Mouse (Mus musculus) embryonic facial prominence, embryonic 11.5 days (tissue): ENCODE results near the gene Vax1. TPM values are rescaled to one million over a fixed set of nuclear protein-coding genes. Genes with fewer than 3 reads are reported as not detected.
A peak's percentile ranks its signal among the peaks of the same experiment; 100 is the strongest.

Experiments used
- ATAC-seq: fragments of 200-750 bp; cut with Nextera tagmentation; replicated peaks from 2 replicates; pipeline ENCODE4 v1.8.0; 2017; ENCODE audit warnings: low read depth; ENCODE audit not compliant: insufficient number of reproducible peaks, low FRiP score, low TSS enrichment
- DNase-seq: peaks from one replicate; pipeline ENCODE4 v3.0.0-alpha.2; 2015; ENCODE audit warnings: low spot score
- H3K27ac ChIP-seq: fragments of 300-500 bp; sonication (generic); replicated peaks from 2 replicates; pipeline ENCODE4 v1.5.1; 2014; ENCODE audit warnings: mild to moderate bottlenecking, low read depth, low read length, control low read depth
- H3K27me3 ChIP-seq: fragments of 300-500 bp; sonication (generic); 2 replicates; pipeline ENCODE4 v1.6.1; 2014; ENCODE audit warnings: mild to moderate bottlenecking, low read length, moderate library complexity, mixed read lengths; ENCODE audit not compliant: control insufficient read depth, insufficient read depth
- H3K36me3 ChIP-seq: fragments of 300-500 bp; sonication (generic); replicated peaks from 2 replicates; pipeline ENCODE4 v1.6.1; 2014; ENCODE audit warnings: low read depth, mild to moderate bottlenecking, low read length, moderate library complexity, mixed read lengths; ENCODE audit not compliant: control insufficient read depth, insufficient read depth
- H3K4me1 ChIP-seq: fragments of 300-500 bp; sonication (generic); 2 replicates; pipeline ENCODE4 v1.6.1; 2014; ENCODE audit warnings: low read length, mixed read lengths; ENCODE audit not compliant: control insufficient read depth, insufficient read depth
- H3K4me2 ChIP-seq: fragments of 300-500 bp; sonication (generic); 2 replicates; pipeline ENCODE4 v1.6.1; 2014; ENCODE audit warnings: low read depth, mild to moderate bottlenecking, control low read depth, low read length, moderate library complexity
- H3K4me3 ChIP-seq: fragments of 300-500 bp; sonication (generic); 2 replicates; pipeline ENCODE4 v1.5.1; 2014; ENCODE audit warnings: low read depth, low read length, control low read depth
- H3K9ac ChIP-seq: fragments of 300-500 bp; sonication (generic); replicated peaks from 2 replicates; pipeline ENCODE4 v1.6.1; 2014; ENCODE audit warnings: mild to moderate bottlenecking, control low read depth, low read length
- H3K9me3 ChIP-seq: fragments of 300-500 bp; sonication (generic); replicated peaks from 2 replicates; pipeline ENCODE4 v1.6.1; 2016; ENCODE audit warnings: mild to moderate bottlenecking, low read length, inconsistent platforms, mixed read lengths; ENCODE audit not compliant: control insufficient read depth
- WGBS: fragments of 180-500 bp; shearing (Covaris S2); extraction: QIAGEN DNeasy Blood & Tissue Kit; methylation state at CpG from one replicate; pipeline ENCODE4 v1.1.7; 2014; 5-methylcytosine and 5-hydroxymethylcytosine counted together
- polyA plus RNA-seq: library from polyadenylated mRNA; unstranded; fragments of >200 nt; fragmentation: Nextera tagmentation; extraction: Ambion mirVana; gene quantifications from 2 replicates; pipeline ENCODE4 v1.2.1, GENCODE M21; 2014

The Vax1 gene
- polyA plus RNA-seq, 1 experiment from 2014 or later = 2.6 TPM

- H3K27me3 ChIP-seq = peaks cover 2% of the 10 kb centered on the region
These were observed 14.1 kb upstream of the Vax1 start for GRCm38 (mm10) chr19:59184000-59184399.

GRCm38 (mm10) chr19:59173341-59174015 is 3.6 kb upstream of the Vax1 start:
- Histone ChIP-seq H3K27me3 (peaks cover 56% of the 10 kb centered on the region), H3K9me3 (no peaks in the 10 kb centered on the region), H3K9ac (no peak overlapping the region), H3K4me3 (no peak overlapping the region), H3K4me2 (no peak overlapping the region), H3K36me3 (no peaks in the 10 kb centered on the region), H3K4me1 (no peaks in the 10 kb centered on the region), H3K27ac (no peak overlapping the region)
- DNase-seq = peak; percentile 17
- no peak for ATAC-seq
- WGBS = 7% methylated on average over 6 of the region's 6 CpGs

More at GRCm38 (mm10) chr19:59184000-59184399, 14.1 kb upstream of the Vax1 start:
- no peak overlapping the region for H3K4me2 ChIP-seq
- H3K9ac ChIP-seq = no peak overlapping the region
- H3K4me3 ChIP-seq = no peak overlapping the region
- H3K4me1 ChIP-seq = no peaks in the 10 kb centered on the region
- no peaks in the 10 kb centered on the region for H3K9me3 ChIP-seq
- H3K36me3 ChIP-seq = no peaks in the 10 kb centered on the region
- no peak for DNase-seq
- H3K27ac ChIP-seq = no peak overlapping the region
- no peak for ATAC-seq
- WGBS = 56% methylated on average over 3 of the region's 3 CpGs

GRCm38 (mm10) chr19:59172781-59173180 is 2.9 kb upstream of the Vax1 start:
- 0% methylated on average over 3 of the region's 3 CpGs for WGBS
- no peak for ATAC-seq
- peak; percentile 24 for DNase-seq
- Histone ChIP-seq H3K36me3 (no peaks in the 10 kb centered on the region), H3K4me3 (no peak overlapping the region), H3K4me2 (no peak overlapping the region), H3K27ac (no peak overlapping the region), H3K9me3 (no peaks in the 10 kb centered on the region), H3K9ac (no peak overlapping the region), H3K27me3 (peaks cover 63% of the 10 kb centered on the region), H3K4me1 (no peaks in the 10 kb centered on the region)

- Histone ChIP-seq H3K4me3 (peak overlapping the region; percentile 10; the same call in 1 of the 2 replicates), H3K9ac (peak overlapping the region; percentile 18; the same call in 1 of the 2 replicates), H3K27me3 (peaks cover 72% of the 10 kb centered on the region), H3K27ac (no peak overlapping the region), H3K4me1 (no peaks in the 10 kb centered on the region), H3K36me3 (no peaks in the 10 kb centered on the region), H3K4me2 (no peak overlapping the region; the same call in 1 of the 2 replicates), H3K9me3 (no peaks in the 10 kb centered on the region)
- ATAC-seq (no peak), DNase-seq (peak; percentile 30)
- under 1% methylated on average over 19 of the region's 19 CpGs for WGBS
These were observed 2.0 kb upstream of the Vax1 start for GRCm38 (mm10) chr19:59171871-59172245.

- WGBS = under 1% methylated on average over 37 of the region's 38 CpGs
- no peaks in the 10 kb centered on the region for H3K36me3 ChIP-seq
These were observed 1.5 kb upstream of the Vax1 start for GRCm38 (mm10) chr19:59171151-59171870.

GRCm38 (mm10) chr19:59170766-59171095 is 875 bp upstream of the Vax1 start:
- no peak overlapping the region for H3K9ac ChIP-seq
- DNase-seq = peak; percentile 58
- H3K4me1 ChIP-seq = no peaks in the 10 kb centered on the region
- no peak overlapping the region for H3K4me2 ChIP-seq
- H3K9me3 ChIP-seq = no peaks in the 10 kb centered on the region
- no peak overlapping the region for H3K4me3 ChIP-seq
- H3K27ac ChIP-seq = 0 out of 2 replicates have a peak overlapping the region, but pooled peaks have one; percentile 48
- H3K36me3 ChIP-seq = no peaks in the 10 kb centered on the region
- ATAC-seq = no peak
- H3K27me3 ChIP-seq = peaks cover 79% of the 10 kb centered on the region
- WGBS = 0% methylated on average over 6 of the region's 6 CpGs

More at GRCm38 (mm10) chr19:59171151-59171870, 1.5 kb upstream of the Vax1 start:
- H3K27me3 ChIP-seq = peaks cover 78% of the 10 kb centered on the region
- DNase-seq (peak; percentile 63), ATAC-seq (peak; percentile 71)
- H3K27ac ChIP-seq = no peak overlapping the region
- H3K9me3 ChIP-seq = no peaks in the 10 kb centered on the region
- H3K9ac ChIP-seq = no peak overlapping the region
- H3K4me1 ChIP-seq = no peaks in the 10 kb centered on the region
- H3K4me2 ChIP-seq = no peak overlapping the region; the same call in 1 of the 2 replicates
- H3K4me3 ChIP-seq = no peak overlapping the region; the same call in 1 of the 2 replicates

- Histone ChIP-seq H3K4me2 (peak overlapping the region; percentile 37), H3K27ac (peak overlapping the region; percentile 48), H3K36me3 (no peaks in the 10 kb centered on the region), H3K4me1 (no peaks in the 10 kb centered on the region; the same call in 1 of the 2 replicates), H3K9ac (peak overlapping the region; percentile 58), H3K9me3 (no peaks in the 10 kb centered on the region), H3K4me3 (peak overlapping the region; percentile 33), H3K27me3 (peaks cover 79% of the 10 kb centered on the region)
- peak; percentile 45 for DNase-seq
- under 1% methylated on average over 65 of the region's 65 CpGs for WGBS
- ATAC-seq = no peak
These were observed 517 bp downstream of the Vax1 start for GRCm38 (mm10) chr19:59169143-59169935.
